Mouse (Mus musculus): ENCODE data around the gene Defb20.
"Not testable (repeated sequence)": the region's sequence is repeated elsewhere in the genome, so short reads cannot be mapped to it uniquely, and the experiment has no call there.

The Defb20 gene

GRCm38 (mm10) chr2:152476763-152477162, at the start of gene Defb20:
Gene Defb20, plus strand, starts transcription at chr2:152477063.
- no peak for DNase-seq (ENCODE audit: extremely low read depth, low read depth, low spot score)

GRCm38 (mm10) chr2:152427493-152427892, 49.4 kb upstream of the Defb20 start:
- no peak for DNase-seq (ENCODE audit: extremely low read depth, low read depth, low spot score)

GRCm38 (mm10) chr2:152428481-152428880, 48.4 kb upstream of the Defb20 start:
- DNase-seq (ENCODE audit: extremely low read depth, low read depth, low spot score) = not testable (repeated sequence)

GRCm38 (mm10) chr2:152436405-152436901, 40.4 kb upstream of the Defb20 start:
- no peak for DNase-seq (ENCODE audit: extremely low read depth, low read depth, low spot score)

GRCm38 (mm10) chr2:152436983-152437860, 39.6 kb upstream of the Defb20 start:
- DNase-seq (ENCODE audit: extremely low read depth, low read depth, low spot score) = no peak

- no peak for DNase-seq (ENCODE audit: extremely low read depth, low read depth, low spot score)
Observed at GRCm38 (mm10) chr2:152438963-152439362, 37.9 kb upstream of the Defb20 start.

GRCm38 (mm10) chr2:152439833-152440232, 37.0 kb upstream of the Defb20 start:
- no peak for DNase-seq (ENCODE audit: extremely low read depth, low read depth, low spot score)

GRCm38 (mm10) chr2:152442322-152442721, 34.5 kb upstream of the Defb20 start:
- no peak for DNase-seq (ENCODE audit: extremely low read depth, low read depth, low spot score)

- no peak for DNase-seq (ENCODE audit: extremely low read depth, low read depth, low spot score)
Observed at GRCm38 (mm10) chr2:152443281-152443680, 33.6 kb upstream of the Defb20 start.

- no peak for DNase-seq (ENCODE audit: extremely low read depth, low read depth, low spot score)
Observed at GRCm38 (mm10) chr2:152446642-152447041, 30.2 kb upstream of the Defb20 start.

- no peak for DNase-seq (ENCODE audit: extremely low read depth, low read depth, low spot score)
Observed at GRCm38 (mm10) chr2:152447461-152447860, 29.4 kb upstream of the Defb20 start.

- no peak for DNase-seq (ENCODE audit: extremely low read depth, low read depth, low spot score)
Observed at GRCm38 (mm10) chr2:152450241-152450640, 26.6 kb upstream of the Defb20 start.

GRCm38 (mm10) chr2:152452101-152452781, 24.6 kb upstream of the Defb20 start:
- DNase-seq (ENCODE audit: extremely low read depth, low read depth, low spot score) = no peak

- no peak for DNase-seq (ENCODE audit: extremely low read depth, low read depth, low spot score)
Observed at GRCm38 (mm10) chr2:152459241-152459640, 17.6 kb upstream of the Defb20 start.

- DNase-seq (ENCODE audit: extremely low read depth, low read depth, low spot score) = no peak
Observed at GRCm38 (mm10) chr2:152464570-152465150, 12.2 kb upstream of the Defb20 start, which contains the start of gene Defb23. Gene Defb23, minus strand, starts transcription at chr2:152464620.

- no peak for DNase-seq (ENCODE audit: extremely low read depth, low read depth, low spot score)
Observed at GRCm38 (mm10) chr2:152470973-152471372, 5.9 kb upstream of the Defb20 start.

- DNase-seq (ENCODE audit: extremely low read depth, low read depth, low spot score) = no peak
Observed at GRCm38 (mm10) chr2:152472434-152472833, 4.4 kb upstream of the Defb20 start.

GRCm38 (mm10) chr2:152480881-152481280, 4.0 kb downstream of the Defb20 start:
- no peak for DNase-seq (ENCODE audit: extremely low read depth, low read depth, low spot score)

- DNase-seq (ENCODE audit: extremely low read depth, low read depth, low spot score) = no peak
Observed at GRCm38 (mm10) chr2:152481726-152482125, 4.9 kb downstream of the Defb20 start.

GRCm38 (mm10) chr2:152487024-152487423, 10.2 kb downstream of the Defb20 start:
- DNase-seq (ENCODE audit: extremely low read depth, low read depth, low spot score) = no peak

- DNase-seq (ENCODE audit: extremely low read depth, low read depth, low spot score) = no peak
Observed at GRCm38 (mm10) chr2:152490038-152490437, 13.2 kb downstream of the Defb20 start, which contains the start of gene Defb22. Gene Defb22, minus strand, starts transcription at chr2:152490138.
